Mouse (Mus musculus): ENCODE data around the gene Rs1. TPM values are rescaled to one million over a fixed set of nuclear protein-coding genes. Genes with fewer than 3 reads are reported as not detected.

Rs1 gene
- polyA plus RNA-seq, 1 experiment from 2014 or later, result not detected

GRCm38 (mm10) chrX:160804409-160805150 is 36.8 kb downstream of the Rs1 start:
- Histone ChIP-seq H3K4me1 (replicated peaks) (no peaks in the 10 kb centered on the region), H3K27me3 (no peaks in the 10 kb centered on the region; the same call in 1 of the 2 replicates), H3K4me2 (no peak overlapping the region), H3K9ac (no peak overlapping the region), H3K9me3 (replicated peaks) (no peaks in the 10 kb centered on the region), H3K4me3 (replicated peaks) (no peak overlapping the region), H3K27ac (replicated peaks) (no peak overlapping the region), H3K36me3 (replicated peaks) (no peaks in the 10 kb centered on the region)
- no peak for ATAC-seq (ENCODE audit: insufficient read depth)
- WGBS (ENCODE audit: insufficient replicate concordance), result 64% methylated on average over 4 of the region's 4 CpGs

DNA sequence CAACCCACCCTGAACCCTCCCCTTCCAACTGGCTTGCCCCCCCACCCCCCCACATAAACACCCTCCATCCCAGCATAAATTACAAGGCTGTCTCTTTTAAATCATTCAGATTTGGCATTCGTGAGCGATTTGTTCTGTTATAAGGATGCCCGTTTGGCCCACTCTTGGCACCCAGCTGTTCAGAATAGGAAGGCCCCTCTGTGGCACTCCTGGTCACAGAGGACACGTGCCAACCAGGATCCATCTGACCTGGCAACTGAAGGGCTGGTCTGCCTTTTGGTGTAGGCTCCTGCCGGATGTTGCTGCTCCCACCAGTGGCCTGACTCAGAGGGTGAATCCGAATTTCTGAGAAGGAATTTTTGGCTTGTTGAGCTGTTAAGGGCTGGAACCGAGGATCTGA is 40.4 kb downstream of the Rs1 start:
- Histone ChIP-seq H3K9ac (no peak overlapping the region), H3K4me1 (replicated peaks) (no peaks in the 10 kb centered on the region), H3K9me3 (replicated peaks) (no peaks in the 10 kb centered on the region), H3K4me3 (replicated peaks) (no peak overlapping the region), H3K4me2 (no peak overlapping the region), H3K27me3 (no peaks in the 10 kb centered on the region; the same call in 1 of the 2 replicates), H3K36me3 (replicated peaks) (no peaks in the 10 kb centered on the region), H3K27ac (replicated peaks) (no peak overlapping the region)
- ATAC-seq (ENCODE audit: insufficient read depth), result no peak
- 68% methylated on average over 7 of the region's 7 CpGs for WGBS (ENCODE audit: insufficient replicate concordance)

Other genes starting within 250 kb of the Rs1 start
- 0.10 TPM in 1 of 2 replicates, not detected in the other for gene Ppef1, start 32.2 kb upstream of the Rs1 start, polyA plus RNA-seq (2015; fragmentation: Nextera tagmentation; extraction: Ambion mirVana)
- gene Gja6, start 139.0 kb downstream of the Rs1 start, polyA plus RNA-seq (2015; fragmentation: Nextera tagmentation; extraction: Ambion mirVana), result 0.47 and 0.58 TPM in 2 replicates
- gene Cdkl5, start 226.7 kb downstream of the Rs1 start, polyA plus RNA-seq (2015; fragmentation: Nextera tagmentation; extraction: Ambion mirVana), result 0.16 and 0.36 TPM in 2 replicates